Mouse (Mus musculus) bone marrow, adult 2 months (tissue): ENCODE data around the gene Sez6l. TPM values are rescaled to one million over a fixed set of nuclear protein-coding genes. Genes with fewer than 3 reads are reported as not detected.

Source experiments
- H3K27ac ChIP-seq: fragments of 200-500 bp; 2 replicates; pipeline ENCODE4 v1.5.1; 2012; ENCODE audit warnings: low read depth, mild to moderate bottlenecking, control low read depth, inconsistent platforms, low read length; ENCODE audit not compliant: control insufficient read depth, poor library complexity, insufficient read depth
- H3K4me1 ChIP-seq: fragments of 200-500 bp; 2 replicates; pipeline ENCODE4 v1.6.1; 2011; ENCODE audit warnings: low read length; ENCODE audit not compliant: control insufficient read depth, insufficient read depth
- H3K4me3 ChIP-seq: fragments of 200-500 bp; replicated peaks from 2 replicates; pipeline ENCODE3; 2011; ENCODE audit warnings: mild to moderate bottlenecking, low read depth, low read length, control low read depth; ENCODE audit not compliant: control insufficient read depth
- CTCF ChIP-seq: fragments of 200-500 bp; IDR thresholded peaks from 2 replicates; pipeline ENCODE4 v1.5.1; 2011; ENCODE audit warnings: low read length, control low read depth; ENCODE audit not compliant: control insufficient read depth, insufficient read depth
- POLR2A ChIP-seq: fragments of 200-500 bp; IDR thresholded peaks from 2 replicates; pipeline ENCODE4 v1.6.1; 2011; ENCODE audit warnings: low read depth, mild to moderate bottlenecking, control low read depth, low read length, borderline replicate concordance; ENCODE audit not compliant: control insufficient read depth
- WGBS: fragments of 180-500 bp; shearing (Covaris S2); methylation state at CpG from one replicate; pipeline ENCODE4 v1.1.7; 2018; 5-methylcytosine and 5-hydroxymethylcytosine counted together
- polyA plus RNA-seq: library from polyadenylated mRNA; stranded (reverse); fragments of >200 nt; gene quantifications from 2 replicates; pipeline ENCODE4 v1.2.4, GENCODE M21; 2011; ENCODE audit warnings: low replicate concordance; ENCODE audit not compliant: missing spikeins, insufficient read depth, insufficient read length

Gene Sez6l
- polyA plus RNA-seq, 1 experiment: not detected

GRCm38 (mm10) chr5:112523796-112524195, 53.2 kb downstream of the Sez6l start:
- TF ChIP-seq CTCF (no peak), POLR2A (no peak)
- 79% methylated on average over 2 of the region's 2 CpGs for WGBS
- Histone ChIP-seq H3K27ac (no peak overlapping the region), H3K4me3 (no peak overlapping the region), H3K4me1 (no peaks in the 10 kb centered on the region)

- 86% methylated on average over 4 of the region's 4 CpGs for whole genome bisulfite sequencing
- no peak for TF ChIP-seq POLR2A
- no peak for TF ChIP-seq CTCF
- no peak overlapping the region for H3K4me3 ChIP-seq
- H3K27ac ChIP-seq: no peak overlapping the region
- H3K4me1 ChIP-seq: no peaks in the 10 kb centered on the region
These were observed 53.7 kb downstream of the Sez6l start for GRCm38 (mm10) chr5:112523331-112523730.

- Histone ChIP-seq H3K4me1 (no peaks in the 10 kb centered on the region), H3K27ac (no peak overlapping the region), H3K4me3 (no peak overlapping the region)
- TF ChIP-seq CTCF (no peak), POLR2A (no peak)
- 19% methylated on average over 19 of the region's 19 CpGs for WGBS
These were observed 55.1 kb downstream of the Sez6l start for GRCm38 (mm10) chr5:112521703-112522527.

- Histone ChIP-seq H3K4me3 (no peak overlapping the region), H3K27ac (no peak overlapping the region), H3K4me1 (no peaks in the 10 kb centered on the region)
- 20% methylated on average over 8 of the region's 8 CpGs for WGBS
- TF ChIP-seq POLR2A (no peak), CTCF (no peak)
These were observed 55.9 kb downstream of the Sez6l start for GRCm38 (mm10) chr5:112520826-112521702.

- 81% methylated on average over 2 of the region's 2 CpGs for WGBS
- no peak for TF ChIP-seq POLR2A
- TF ChIP-seq CTCF: no peak
- Histone ChIP-seq H3K27ac (no peak overlapping the region), H3K4me1 (no peaks in the 10 kb centered on the region), H3K4me3 (no peak overlapping the region)
These were observed 58.2 kb downstream of the Sez6l start for GRCm38 (mm10) chr5:112518773-112519172.

- TF ChIP-seq CTCF (no peak), POLR2A (no peak)
- Histone ChIP-seq H3K4me3 (no peak overlapping the region), H3K27ac (no peak overlapping the region), H3K4me1 (no peaks in the 10 kb centered on the region)
- WGBS: 65% methylated on average over 9 of the region's 9 CpGs
These were observed 59.5 kb downstream of the Sez6l start for GRCm38 (mm10) chr5:112517454-112517853.

- H3K4me3 ChIP-seq: no peak overlapping the region
- WGBS: 87% methylated on average over 3 of the region's 3 CpGs
- H3K4me1 ChIP-seq: no peaks in the 10 kb centered on the region
- no peak overlapping the region for H3K27ac ChIP-seq
- TF ChIP-seq CTCF: no peak
- no peak for TF ChIP-seq POLR2A
These were observed 60.5 kb downstream of the Sez6l start for GRCm38 (mm10) chr5:112516527-112516926.

- H3K4me3 ChIP-seq: no peak overlapping the region
- TF ChIP-seq CTCF: no peak
- no peak for TF ChIP-seq POLR2A
- WGBS: 79% methylated on average over 8 of the region's 8 CpGs
- no peaks in the 10 kb centered on the region for H3K4me1 ChIP-seq
- no peak overlapping the region for H3K27ac ChIP-seq
These were observed 66.6 kb downstream of the Sez6l start for GRCm38 (mm10) chr5:112510351-112510750.

- H3K27ac ChIP-seq: no peak overlapping the region
- no peak for TF ChIP-seq POLR2A
- no peak for TF ChIP-seq CTCF
- WGBS: 64% methylated on average over 5 of the region's 5 CpGs
These were observed 67.1 kb downstream of the Sez6l start for GRCm38 (mm10) chr5:112509916-112510315.

More at GRCm38 (mm10) chr5:112509916-112510315, 67.1 kb downstream of the Sez6l start:
- Histone ChIP-seq H3K4me3 (no peak overlapping the region), H3K4me1 (no peaks in the 10 kb centered on the region)
